Mouse (Mus musculus): ENCODE data around the gene Zfp672.

DNA sequence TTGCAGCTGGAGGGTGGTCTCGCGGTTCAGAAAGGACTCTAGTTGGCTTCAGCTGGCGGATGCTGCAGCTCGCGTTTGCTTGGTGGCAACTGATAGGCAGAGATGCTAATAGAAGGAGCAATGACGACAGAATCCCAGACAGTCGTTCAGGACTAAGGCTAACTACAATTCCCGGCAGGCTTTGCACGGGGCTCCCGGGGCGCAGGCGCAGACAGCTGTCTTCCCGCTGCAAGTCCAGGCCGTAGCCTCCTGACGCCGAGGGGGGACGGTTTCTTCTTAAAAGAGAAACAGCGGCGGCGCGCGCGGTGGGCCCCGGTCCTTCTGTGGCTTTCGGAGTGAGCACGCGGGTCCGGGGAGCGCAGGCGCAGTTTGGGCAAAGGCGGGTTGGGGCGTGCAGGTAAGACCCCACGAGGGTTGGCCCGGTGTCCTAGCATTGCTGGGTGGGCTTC lies 23.3 kb downstream of the Zfp672 start, which contains the start of gene Zfp692:
- TF ChIP-seq CTCF (IDR thresholded peaks at IDR 0.05; ENCODE audit: insufficient read depth, low read length) (no peak), POLR2A (IDR thresholded peaks at IDR 0.05; ENCODE audit: borderline replicate concordance, extremely low read depth, low read depth, low read length) (no peak)
